Mouse (Mus musculus) CH12.LX (cell line): ENCODE data around the gene Fam122c. TPM values are rescaled to one million over a fixed set of nuclear protein-coding genes. Genes with fewer than 3 reads are reported as not detected.

ENCODE experiments used
- DNase-seq: peaks from one replicate; pipeline ENCODE4 v3.0.0-alpha.2; 2013; ENCODE audit errors: extremely low read depth
- H3K27ac ChIP-seq: 2 replicates; pipeline ENCODE4 v1.5.1; 2012; ENCODE audit warnings: low read depth, mild to moderate bottlenecking, control low read depth, moderate library complexity; ENCODE audit not compliant: insufficient read depth
- H3K27me3 ChIP-seq: replicated peaks from 2 replicates; pipeline ENCODE3; 2012; ENCODE audit warnings: inconsistent platforms
- H3K36me3 ChIP-seq, 2 experiments: replicated peaks in 1 of 2; 2 replicates each; pipeline versions ENCODE3 to v1.6.1; 2012; ENCODE audit warnings: inconsistent platforms in 1 of 2, low read length in 1 of 2, mild to moderate bottlenecking in 1 of 2, mixed read lengths in 1 of 2, moderate library complexity in 1 of 2; ENCODE audit not compliant: control insufficient read depth in 1 of 2, insufficient read depth in 1 of 2
- H3K4me1 ChIP-seq, 2 experiments: 2 replicates each; pipeline ENCODE4 v1.6.1; 2012; ENCODE audit warnings: inconsistent platforms in 1 of 2, moderate library complexity in 1 of 2; ENCODE audit not compliant: insufficient read depth in 2 of 2, control insufficient read depth in 1 of 2
- H3K4me2 ChIP-seq: 2 replicates; pipeline ENCODE4 v1.6.1; 2012; ENCODE audit warnings: low read depth, mild to moderate bottlenecking, control low read depth; ENCODE audit not compliant: poor library complexity, insufficient read depth, severe bottlenecking
- H3K4me3 ChIP-seq, 3 experiments: fragments of 150-350 bp in 1 of 3; sonication (generic) in 1 of 3; replicated peaks in 1 of 3; 2 replicates each; pipeline versions ENCODE3 to v1.5.1; 2011 to 2012; ENCODE audit warnings: low read depth in 2 of 3, low read length in 2 of 3, mild to moderate bottlenecking in 2 of 3, moderate library complexity in 2 of 3, control low read depth in 1 of 3, improper control_type of control experiment in 1 of 3, inconsistent platforms in 1 of 3, mixed read lengths in 1 of 3; ENCODE audit not compliant: poor library complexity in 1 of 3
- H3K79me2 ChIP-seq: replicated peaks from 2 replicates; pipeline ENCODE4 v1.6.1; 2012; ENCODE audit warnings: mild to moderate bottlenecking, moderate library complexity; ENCODE audit not compliant: control insufficient read depth, poor library complexity, insufficient read depth, severe bottlenecking; ENCODE audit errors: extremely low read depth
- H3K9ac ChIP-seq: 2 replicates; pipeline ENCODE4 v1.6.1; 2012; ENCODE audit warnings: low read depth, mild to moderate bottlenecking, control low read depth, moderate library complexity; ENCODE audit not compliant: insufficient read depth
- H3K9me3 ChIP-seq: replicated peaks from 2 replicates; pipeline ENCODE3; 2012; ENCODE audit warnings: low read length, inconsistent platforms, mixed read lengths
- BHLHE40 ChIP-seq: IDR thresholded peaks from 2 replicates; pipeline ENCODE4 v1.6.1; 2011; ENCODE audit warnings: mild to moderate bottlenecking, low read depth, low read length, improper control_type of control experiment
- CHD1 ChIP-seq: IDR thresholded peaks from 2 replicates; pipeline ENCODE4 v1.6.1; 2012; ENCODE audit warnings: low read depth, low read length, improper control_type of control experiment, inconsistent platforms
- CHD2 ChIP-seq: IDR thresholded peaks from 2 replicates; pipeline ENCODE4 v1.6.1; 2011; ENCODE audit warnings: low read length, improper control_type of control experiment
- CTCF ChIP-seq, 2 experiments: IDR thresholded peaks in 1 of 2; conservative IDR thresholded peaks in 1 of 2; 2 replicates each; pipeline ENCODE4 v1.5.1; 2011 to 2012; ENCODE audit warnings: low read depth in 2 of 2, low read length in 2 of 2, improper control_type of control experiment in 1 of 2, inconsistent platforms in 1 of 2, mild to moderate bottlenecking in 1 of 2, moderate library complexity in 1 of 2
- E2F4 ChIP-seq: IDR thresholded peaks from 2 replicates; pipeline ENCODE4 v1.6.1; 2011; ENCODE audit warnings: low read depth, low read length, improper control_type of control experiment; ENCODE audit not compliant: insufficient replicate concordance
- ELF1 ChIP-seq: IDR thresholded peaks from 2 replicates; pipeline ENCODE4 v1.6.1; 2014; ENCODE audit warnings: low read depth, mild to moderate bottlenecking, inconsistent platforms, low read length, improper control_type of control experiment
- EP300 ChIP-seq: IDR thresholded peaks from 2 replicates; pipeline ENCODE4 v1.6.1; 2011; ENCODE audit warnings: low read length, improper control_type of control experiment
- ETS1 ChIP-seq: conservative IDR thresholded peaks from 2 replicates; pipeline ENCODE4 v1.6.1; 2012; ENCODE audit warnings: low read depth, mild to moderate bottlenecking, inconsistent platforms, low read length, improper control_type of control experiment, moderate library complexity
- GABPA ChIP-seq: IDR thresholded peaks from 2 replicates; pipeline ENCODE4 v1.6.1; 2012; ENCODE audit warnings: low read depth, low read length, improper control_type of control experiment, inconsistent platforms; ENCODE audit not compliant: insufficient replicate concordance
- HCFC1 ChIP-seq: IDR thresholded peaks from 2 replicates; pipeline ENCODE4 v1.6.1; 2012; ENCODE audit warnings: low read depth, mild to moderate bottlenecking, inconsistent platforms, low read length, improper control_type of control experiment
- IRF4 ChIP-seq: IDR thresholded peaks from 2 replicates; pipeline ENCODE4 v1.6.1; 2014; ENCODE audit warnings: low read depth, mild to moderate bottlenecking, inconsistent platforms, low read length, improper control_type of control experiment
- JUN ChIP-seq: IDR thresholded peaks from 2 replicates; pipeline ENCODE4 v1.6.1; 2011; ENCODE audit warnings: low read depth, mild to moderate bottlenecking, low read length, improper control_type of control experiment, moderate library complexity; ENCODE audit not compliant: insufficient read depth
- JUND ChIP-seq: conservative IDR thresholded peaks from 2 replicates; pipeline ENCODE4 v1.6.1; 2011; ENCODE audit warnings: low read depth, low read length, improper control_type of control experiment
- KAT2A ChIP-seq: IDR thresholded peaks from 2 replicates; pipeline ENCODE4 v1.6.1; 2012; ENCODE audit warnings: low read length, improper control_type of control experiment, inconsistent platforms; ENCODE audit not compliant: insufficient replicate concordance
- MAFK ChIP-seq: IDR thresholded peaks from 2 replicates; pipeline ENCODE4 v1.6.1; 2011; ENCODE audit warnings: low read length, improper control_type of control experiment; ENCODE audit not compliant: insufficient replicate concordance
- MAX ChIP-seq: IDR thresholded peaks from 2 replicates; pipeline ENCODE4 v1.6.1; 2011; ENCODE audit warnings: low read length, improper control_type of control experiment
- MAZ ChIP-seq: IDR thresholded peaks from 2 replicates; pipeline ENCODE4 v1.6.1; 2012; ENCODE audit warnings: low read depth, mild to moderate bottlenecking, inconsistent platforms, low read length, improper control_type of control experiment, moderate library complexity
- MEF2A ChIP-seq: IDR thresholded peaks from 2 replicates; pipeline ENCODE4 v1.6.1; 2014; ENCODE audit warnings: low read depth, mild to moderate bottlenecking, inconsistent platforms, low read length, improper control_type of control experiment, borderline replicate concordance
- MXI1 ChIP-seq: IDR thresholded peaks from 2 replicates; pipeline ENCODE4 v1.6.1; 2011; ENCODE audit warnings: mild to moderate bottlenecking, low read depth, low read length, improper control_type of control experiment
- MYC ChIP-seq: IDR thresholded peaks from 2 replicates; pipeline ENCODE4 v1.6.1; 2011; ENCODE audit warnings: low read depth, mild to moderate bottlenecking, improper control_type of control experiment, low read length
- NELFE ChIP-seq: IDR thresholded peaks from 2 replicates; pipeline ENCODE4 v1.6.1; 2011; ENCODE audit warnings: low read depth, low read length, improper control_type of control experiment
- NRF1 ChIP-seq: IDR thresholded peaks from 2 replicates; pipeline ENCODE4 v1.6.1; 2014; ENCODE audit warnings: low read depth, mild to moderate bottlenecking, inconsistent platforms, low read length, improper control_type of control experiment, moderate library complexity
- PAX5 ChIP-seq: IDR thresholded peaks from 2 replicates; pipeline ENCODE4 v1.6.1; 2012; ENCODE audit warnings: low read length, inconsistent platforms, mixed read lengths
- POLR2A ChIP-seq: IDR thresholded peaks from 2 replicates; pipeline ENCODE4 v1.6.1; 2011; ENCODE audit warnings: low read depth, mild to moderate bottlenecking, improper control_type of control experiment, low read length
- POLR2AphosphoS2 ChIP-seq: IDR thresholded peaks from 2 replicates; pipeline ENCODE4 v1.6.1; 2011; ENCODE audit warnings: low read depth, low read length, improper control_type of control experiment
- RAD21 ChIP-seq: IDR thresholded peaks from 2 replicates; pipeline ENCODE4 v1.6.1; 2011; ENCODE audit warnings: low read depth, mild to moderate bottlenecking, low read length, improper control_type of control experiment, moderate library complexity
- RCOR1 ChIP-seq: conservative IDR thresholded peaks from 2 replicates; pipeline ENCODE4 v1.6.1; 2012; ENCODE audit warnings: low read depth, mild to moderate bottlenecking, inconsistent platforms, low read length, improper control_type of control experiment
- SIN3A ChIP-seq: IDR thresholded peaks from 2 replicates; pipeline ENCODE4 v1.6.1; 2012; ENCODE audit warnings: low read length, improper control_type of control experiment, inconsistent platforms
- SMC3 ChIP-seq: IDR thresholded peaks from 2 replicates; pipeline ENCODE4 v1.6.1; 2011; ENCODE audit warnings: low read depth, low read length, improper control_type of control experiment
- TBP ChIP-seq: conservative IDR thresholded peaks from 2 replicates; pipeline ENCODE4 v1.6.1; 2011; ENCODE audit warnings: low read depth, low read length, improper control_type of control experiment
- TCF12 ChIP-seq: IDR thresholded peaks from 2 replicates; pipeline ENCODE4 v1.6.1; 2014; ENCODE audit warnings: low read depth, mild to moderate bottlenecking, inconsistent platforms, low read length, improper control_type of control experiment
- UBTF ChIP-seq: IDR thresholded peaks from 2 replicates; pipeline ENCODE4 v1.6.1; 2012; ENCODE audit warnings: low read depth, mild to moderate bottlenecking, inconsistent platforms, low read length, improper control_type of control experiment, moderate library complexity
- USF1 ChIP-seq: IDR thresholded peaks from 2 replicates; pipeline ENCODE4 v1.6.1; 2014; ENCODE audit warnings: low read depth, mild to moderate bottlenecking, inconsistent platforms, low read length, improper control_type of control experiment
- USF2 ChIP-seq: conservative IDR thresholded peaks from 2 replicates; pipeline ENCODE4 v1.6.1; 2011; ENCODE audit warnings: low read depth, low read length, improper control_type of control experiment
- ZC3H11A ChIP-seq: IDR thresholded peaks from 2 replicates; pipeline ENCODE4 v1.6.1; 2012; ENCODE audit warnings: low read depth, mild to moderate bottlenecking, inconsistent platforms, low read length, improper control_type of control experiment
- ZKSCAN1 ChIP-seq: IDR thresholded peaks from 2 replicates; pipeline ENCODE4 v1.6.1; 2012; ENCODE audit warnings: low read depth, inconsistent platforms, low read length, improper control_type of control experiment, borderline replicate concordance
- ZMIZ1 ChIP-seq: IDR thresholded peaks from 2 replicates; pipeline ENCODE4 v1.6.1; 2012; ENCODE audit warnings: low read depth, mild to moderate bottlenecking, inconsistent platforms, low read length, improper control_type of control experiment
- ZNF384 ChIP-seq: IDR thresholded peaks from 2 replicates; pipeline ENCODE4 v1.6.1; 2012; ENCODE audit warnings: low read depth, low read length, improper control_type of control experiment, inconsistent platforms
- dilution Hi-C: fragments of 300-500 bp; cut with MboI; formaldehyde crosslinking; loops from 2 replicates; pipeline ENCODE4 v1.14.3; 2020; ENCODE audit warnings: low sequenced_read_pairs; ENCODE audit not compliant: extremely low pct_unique_long_range_greater_than_20kb, extremely low pct_ligation_motif_present
- in situ Hi-C: fragments of 300-500 bp; cut with MboI; formaldehyde crosslinking; loops from 3 replicates; pipeline ENCODE4 v1.14.3; 2019; ENCODE audit warnings: low sequenced_read_pairs, low pct_ligation_motif_present, low pct_unique_long_range_greater_than_20kb, mixed read lengths
- polyA plus RNA-seq: library from polyadenylated mRNA; unstranded; fragments of >175 nt; gene quantifications from 2 replicates; pipeline ENCODE4 v1.2.1, GENCODE M21; 2012; ENCODE audit warnings: low read depth; ENCODE audit not compliant: insufficient read length
- total RNA-seq, 2 experiments: library from RNA; depleted of rRNA; stranded (reverse); fragments of 300-350 nt in 1 of 2; fragments of >200 nt in 1 of 2; gene quantifications; 2 replicates each; pipeline ENCODE4 v1.2.3; 2012 to 2014

Fam122c gene
- total and polyA plus RNA-seq, 3 experiments: not detected

GRCm38 (mm10) chrX:53370366-53370740 lies 97.1 kb downstream of the Fam122c start, which contains the start of gene Mospd1:
Gene Mospd1 (minus strand): TSS chrX:53370502.
- Histone ChIP-seq H3K79me2 (no peaks in the 10 kb centered on the region), H3K4me1 (peaks cover 0 to 4% of the 10 kb centered on the region in 2 experiments; a peak in 1 of 4 replicates), H3K36me3 (no peaks in the 10 kb centered on the region), H3K27me3 (no peaks in the 10 kb centered on the region), H3K4me2 (peak within 1 kb of the TSS; percentile 76)
- in situ Hi-C loops: no loop called here
- no peak for TF ChIP-seq USF1
- no peak for TF ChIP-seq TBP
- TF ChIP-seq ZC3H11A: no peak
- no peak for TF ChIP-seq JUND
- TF ChIP-seq ZNF384: no peak
- TF ChIP-seq MEF2A: no peak
- peak; percentile 34; the same call in 1 of the 2 replicates for TF ChIP-seq TCF12
- no peak for TF ChIP-seq ZKSCAN1
- TF ChIP-seq ELF1: peak; percentile 41; the same call in 1 of the 2 replicates
- 0 out of 2 replicates have a peak, but pooled peaks have one; percentile 25 for TF ChIP-seq MAZ
- no peak for TF ChIP-seq MAX
- no peak for TF ChIP-seq EP300
- no peak for TF ChIP-seq MAFK
- TF ChIP-seq POLR2AphosphoS2: no peak
- TF ChIP-seq BHLHE40: no peak
- no peak for TF ChIP-seq JUN
- TF ChIP-seq PAX5: no peak
- no peak for TF ChIP-seq CHD1
- TF ChIP-seq MXI1: no peak
- TF ChIP-seq E2F4: no peak
- no peak for TF ChIP-seq ETS1
- no peak for TF ChIP-seq SMC3
- TF ChIP-seq UBTF: no peak
- TF ChIP-seq IRF4: 0 out of 2 replicates have a peak, but pooled peaks have one; percentile 17
- peak; percentile 72 for TF ChIP-seq POLR2A
- no peak for TF ChIP-seq GABPA
- TF ChIP-seq HCFC1: no peak
- no peak for TF ChIP-seq MYC
- TF ChIP-seq USF2: no peak
- peak; percentile 53; the same call in 1 of the 2 replicates for TF ChIP-seq NELFE
- no peak for TF ChIP-seq CHD2
- TF ChIP-seq NRF1: no peak
- no peak for TF ChIP-seq RCOR1
- TF ChIP-seq RAD21: no peak
- 0 out of 2 replicates have a peak, but pooled peaks have one; percentile 35 for TF ChIP-seq ZMIZ1
- no peak for TF ChIP-seq CTCF (conservative IDR thresholded peaks at IDR 0.05 in 1 of 2, IDR thresholded peaks at IDR 0.05 in 1 of 2; ENCODE audit: low read depth in 2 of 2, low read length in 2 of 2)
- 0 out of 2 replicates have a peak, but pooled peaks have one; percentile 3 for TF ChIP-seq SIN3A
- TF ChIP-seq KAT2A: no peak
- TF ChIP-seq, all 38 proteins: peak for 8
- peak within 1 kb of the TSS; percentile 64 to 78 (median 71) for H3K4me3 ChIP-seq
- H3K9me3 ChIP-seq: no peaks in the 10 kb centered on the region
- dilution Hi-C loops: no loop called here
- DNase-seq: peak; percentile 84
- H3K9ac ChIP-seq: peak within 1 kb of the TSS; percentile 63; the same call in 1 of the 2 replicates
- peak within 1 kb of the TSS; percentile 3 for H3K27ac ChIP-seq
